Mouse (Mus musculus) stomach, postnatal 0 days (tissue): ENCODE data around the gene Draxin. TPM values are rescaled to one million over a fixed set of nuclear protein-coding genes. Genes with fewer than 3 reads are reported as not detected.
"Not testable (repeated sequence)": the region's sequence is repeated elsewhere in the genome, so short reads cannot be mapped to it uniquely, and the experiment has no call there.

Source experiments
- ATAC-seq: fragments of 200-750 bp; cut with Nextera tagmentation; 2 replicates; pipeline ENCODE4 v1.8.0; 2017; ENCODE audit not compliant: low FRiP score, low TSS enrichment
- DNase-seq: peaks from one replicate; pipeline ENCODE4 v3.0.0-alpha.2; 2016; ENCODE audit warnings: low spot score
- H3K27ac ChIP-seq: fragments of 300-500 bp; sonication (generic); replicated peaks from 2 replicates; pipeline ENCODE4 v1.5.1; 2014; ENCODE audit warnings: mild to moderate bottlenecking, control low read depth
- H3K27me3 ChIP-seq: fragments of 300-500 bp; sonication (generic); 2 replicates; pipeline ENCODE4 v1.6.1; 2014; ENCODE audit warnings: low read length; ENCODE audit not compliant: control insufficient read depth, insufficient read depth
- H3K36me3 ChIP-seq: fragments of 300-500 bp; sonication (generic); 2 replicates; pipeline ENCODE4 v1.6.1; 2014; ENCODE audit warnings: low read length, mixed read lengths; ENCODE audit not compliant: control insufficient read depth, insufficient read depth
- H3K4me1 ChIP-seq: fragments of 300-500 bp; sonication (generic); replicated peaks from 2 replicates; pipeline ENCODE4 v1.6.1; 2014; ENCODE audit warnings: antibody characterized with exemption; ENCODE audit not compliant: control insufficient read depth, insufficient read depth
- H3K4me2 ChIP-seq: fragments of 300-500 bp; sonication (generic); replicated peaks from 2 replicates; pipeline ENCODE4 v1.6.1; 2014; ENCODE audit warnings: low read depth, mild to moderate bottlenecking, control low read depth, moderate library complexity
- H3K4me3 ChIP-seq: fragments of 300-500 bp; sonication (generic); 2 replicates; pipeline ENCODE4 v1.5.1; 2014; ENCODE audit warnings: low read depth, low read length, control low read depth
- H3K9ac ChIP-seq: fragments of 300-500 bp; sonication (generic); 2 replicates; pipeline ENCODE4 v1.6.1; 2014; ENCODE audit warnings: mild to moderate bottlenecking, low read length, control low read depth, mixed read lengths
- H3K9me3 ChIP-seq: fragments of 300-500 bp; sonication (generic); 2 replicates; pipeline ENCODE4 v1.6.1; 2016; ENCODE audit warnings: low read length; ENCODE audit not compliant: control insufficient read depth
- CTCF ChIP-seq: IDR thresholded peaks from 2 replicates; pipeline ENCODE4 v1.5.1; 2016; ENCODE audit warnings: antibody characterized with exemption, low read depth, mild to moderate bottlenecking, moderate library complexity
- EP300 ChIP-seq: optimal IDR thresholded peaks from 2 replicates; pipeline ENCODE3; 2016; ENCODE audit warnings: antibody characterized with exemption
- WGBS: fragments of 180-500 bp; shearing (Covaris S2); extraction: QIAGEN DNeasy Blood & Tissue Kit; methylation state at CpG from one replicate; pipeline ENCODE4 v1.1.7; 2014; 5-methylcytosine and 5-hydroxymethylcytosine counted together
- polyA plus RNA-seq: library from polyadenylated mRNA; unstranded; fragments of >200 nt; fragmentation: Nextera tagmentation; extraction: Ambion mirVana; gene quantifications from 2 replicates; pipeline ENCODE4 v1.2.1, GENCODE M21; 2015

Draxin gene
- polyA plus RNA-seq, 1 experiment from 2014 or later: not detected

DNA sequence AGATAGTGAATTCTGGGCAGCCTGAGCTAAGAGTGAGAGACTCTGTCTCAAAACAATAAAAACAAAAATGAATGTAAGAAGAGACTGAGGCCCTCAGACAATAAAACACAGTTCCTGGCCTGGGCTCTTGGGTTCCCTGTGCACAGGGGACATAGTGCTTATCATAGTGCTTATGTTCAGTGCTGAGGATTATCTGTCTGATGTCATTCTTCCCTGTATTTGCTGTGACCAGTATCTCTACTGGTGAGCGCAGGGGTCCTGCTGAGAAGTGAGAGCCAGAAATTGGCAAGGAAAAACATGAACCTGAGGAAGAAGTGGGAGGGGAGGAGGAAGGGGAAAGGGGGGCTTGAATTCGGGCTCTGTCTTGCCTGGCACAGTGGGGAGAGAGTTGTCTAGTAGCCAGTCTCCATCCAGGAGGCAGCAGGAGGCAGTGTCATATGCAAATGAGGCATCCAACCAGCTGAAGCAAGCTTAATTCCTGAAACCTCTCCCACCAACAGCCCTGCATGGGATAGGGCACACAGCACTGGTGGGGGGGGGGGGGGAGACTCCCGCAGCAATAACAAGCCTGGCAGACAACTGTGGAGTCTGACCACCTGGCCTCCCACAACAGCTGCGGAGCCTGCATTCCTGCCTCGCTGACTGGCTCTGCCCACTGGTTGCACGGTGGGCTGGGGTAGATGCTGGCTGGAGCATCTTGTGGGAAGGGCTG, 8.4 kb downstream of the Draxin start:
- Histone ChIP-seq H3K27me3 (no peaks in the 10 kb centered on the region), H3K9ac (no peak overlapping the region), H3K4me1 (no peaks in the 10 kb centered on the region), H3K4me3 (no peak overlapping the region), H3K27ac (no peak overlapping the region), H3K9me3 (no peaks in the 10 kb centered on the region), H3K36me3 (no peaks in the 10 kb centered on the region), H3K4me2 (no peak overlapping the region)
- TF ChIP-seq CTCF (no peak), EP300 (no peak)
- no peak for ATAC-seq
- no peak for DNase-seq
- WGBS: 26% methylated on average over 6 of the region's 6 CpGs

DNA sequence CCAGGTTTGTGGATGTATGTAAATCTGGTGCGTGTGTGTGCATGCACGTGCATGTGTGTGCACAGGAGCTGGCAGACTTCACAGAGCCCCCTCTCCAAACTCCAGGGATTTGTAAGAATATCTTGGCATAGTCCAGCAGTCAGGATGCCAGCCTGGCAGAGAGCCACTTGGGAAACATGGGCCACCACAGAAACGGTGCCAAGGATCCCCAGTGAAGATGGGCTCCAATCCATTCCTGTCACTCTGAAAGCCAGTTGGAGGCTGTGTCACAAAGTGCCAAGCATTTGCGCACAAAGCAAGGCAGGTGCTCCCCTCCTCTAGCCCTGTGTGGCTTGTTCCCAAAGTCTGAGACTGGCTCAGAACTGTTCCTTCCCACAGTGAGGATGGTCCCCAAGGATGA, 9.1 kb downstream of the Draxin start:
- no peaks in the 10 kb centered on the region for H3K4me1 ChIP-seq
- DNase-seq (no peak), ATAC-seq (no peak)
- H3K4me2 ChIP-seq: no peak overlapping the region
- TF ChIP-seq CTCF (no peak), EP300 (no peak)
- H3K27me3 ChIP-seq: no peaks in the 10 kb centered on the region
- H3K9ac ChIP-seq: no peak overlapping the region
- no peak overlapping the region for H3K27ac ChIP-seq
- WGBS: 80% methylated on average over 4 of the region's 4 CpGs
- H3K9me3 ChIP-seq: no peaks in the 10 kb centered on the region
- no peaks in the 10 kb centered on the region for H3K36me3 ChIP-seq
- H3K4me3 ChIP-seq: no peak overlapping the region

DNA sequence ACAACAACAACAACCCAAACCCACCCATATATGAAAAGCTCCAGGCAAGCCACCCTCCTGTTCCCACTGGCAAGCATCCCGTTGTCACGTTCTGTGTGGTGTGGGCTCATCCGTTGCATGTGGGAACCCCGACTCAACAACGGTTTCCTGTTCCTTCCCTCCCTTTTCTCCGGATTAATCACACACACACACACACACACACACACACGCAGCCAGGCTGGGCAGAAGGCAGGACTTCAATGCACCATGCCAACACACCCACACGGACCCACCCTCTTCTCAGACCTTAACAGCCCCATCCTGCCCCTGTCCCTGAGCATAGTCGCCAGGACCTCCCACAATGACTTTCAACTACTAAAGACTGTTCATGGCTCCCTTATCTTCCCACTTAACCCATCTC, 9.9 kb downstream of the Draxin start:
- no peak for DNase-seq
- no peaks in the 10 kb centered on the region for H3K36me3 ChIP-seq
- H3K4me2 ChIP-seq: no peak overlapping the region
- WGBS: 74% methylated on average over 9 of the region's 9 CpGs
- no peaks in the 10 kb centered on the region for H3K4me1 ChIP-seq
- H3K4me3 ChIP-seq: no peak overlapping the region
- no peak for ATAC-seq
- no peaks in the 10 kb centered on the region for H3K27me3 ChIP-seq
- TF ChIP-seq EP300 (no peak), CTCF (no peak)
- H3K9me3 ChIP-seq: no peaks in the 10 kb centered on the region
- no peak overlapping the region for H3K9ac ChIP-seq
- H3K27ac ChIP-seq: no peak overlapping the region

DNA sequence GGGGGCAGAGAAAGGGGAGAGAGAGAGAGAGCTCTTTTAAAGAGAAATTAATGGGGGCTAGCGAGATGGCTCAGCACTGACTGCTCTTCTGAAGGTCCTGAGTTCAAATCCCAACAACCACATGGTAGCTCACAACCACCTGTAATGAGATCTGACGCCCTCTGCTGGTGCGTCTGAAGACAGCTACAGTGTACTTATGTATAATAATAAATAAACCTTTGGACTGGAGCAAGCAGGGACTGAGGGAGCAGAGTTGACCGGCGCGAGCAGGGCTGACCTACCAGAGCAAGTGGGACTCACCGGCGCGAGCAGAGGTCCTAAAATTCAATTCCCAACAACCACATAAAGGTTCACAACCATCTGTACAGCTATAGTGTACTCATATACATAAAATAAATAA, 10.9 kb downstream of the Draxin start:
- 73% methylated on average over 9 of the region's 9 CpGs for WGBS
- H3K36me3 ChIP-seq, DNase-seq, H3K4me3 ChIP-seq, H3K27ac ChIP-seq, ATAC-seq, H3K9ac ChIP-seq, H3K9me3 ChIP-seq, H3K4me2 ChIP-seq, H3K4me1 ChIP-seq, H3K27me3 ChIP-seq: not testable (repeated sequence)
- peak; percentile 38; the same call in 1 of the 2 replicates for TF ChIP-seq CTCF

DNA sequence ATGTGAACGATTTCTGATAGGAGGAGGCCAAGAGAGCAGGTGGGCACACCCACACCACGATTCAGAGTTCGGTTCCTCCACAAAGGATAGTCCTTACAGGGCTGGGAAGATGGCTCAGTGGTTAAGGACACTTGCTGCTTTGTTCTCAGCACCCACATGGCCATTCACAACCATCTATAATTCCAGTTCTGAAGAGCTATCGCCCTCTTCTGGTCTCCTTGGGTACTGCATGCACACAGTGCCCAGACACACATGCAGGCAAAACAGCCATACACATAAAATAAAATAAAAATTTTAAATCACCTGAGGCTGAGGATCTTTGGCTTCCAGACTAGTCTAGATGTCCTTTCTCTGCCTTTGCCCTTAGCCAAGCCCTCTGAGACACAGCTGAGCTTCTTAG, 13.1 kb downstream of the Draxin start:
- no peak for ATAC-seq
- Histone ChIP-seq H3K27me3 (no peaks in the 10 kb centered on the region), H3K9me3 (no peaks in the 10 kb centered on the region), H3K4me3 (no peak overlapping the region), H3K4me1 (no peaks in the 10 kb centered on the region), H3K36me3 (no peaks in the 10 kb centered on the region), H3K9ac (no peak overlapping the region), H3K4me2 (no peak overlapping the region), H3K27ac (no peak overlapping the region)
- TF ChIP-seq EP300 (no peak), CTCF (peak; percentile 46)
- 72% methylated on average over 4 of the region's 4 CpGs for WGBS
- no peak for DNase-seq

DNA sequence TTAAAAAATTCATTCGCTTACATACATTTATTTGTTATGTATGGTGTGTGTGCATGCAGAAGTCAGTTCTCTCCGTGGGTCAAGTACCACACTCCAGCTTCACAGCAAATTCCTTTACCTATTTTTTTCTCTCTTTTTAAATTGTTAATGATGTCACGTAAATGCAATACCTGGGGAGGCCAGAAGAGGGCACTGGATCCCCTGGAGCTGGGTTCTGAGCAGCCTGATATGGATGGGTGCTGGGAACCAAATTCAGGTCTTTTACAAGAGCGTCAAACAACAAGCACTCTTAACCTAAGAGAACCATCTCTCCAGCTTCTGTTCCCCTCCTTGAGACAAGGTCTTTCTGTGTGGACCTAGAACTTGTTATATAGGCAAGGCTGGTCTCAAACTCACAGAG, 13.8 kb downstream of the Draxin start:
- H3K9ac ChIP-seq: no peak overlapping the region
- WGBS: 80% methylated on average over 4 of the region's 4 CpGs
- TF ChIP-seq EP300 (no peak), CTCF (peak; percentile 43)

More for the DNA sequence above, 13.8 kb downstream of the Draxin start:
- Histone ChIP-seq H3K9me3 (no peaks in the 10 kb centered on the region), H3K36me3 (no peaks in the 10 kb centered on the region), H3K27ac (no peak overlapping the region), H3K4me1 (no peaks in the 10 kb centered on the region), H3K27me3 (no peaks in the 10 kb centered on the region), H3K4me3 (no peak overlapping the region), H3K4me2 (no peak overlapping the region)
- DNase-seq (no peak), ATAC-seq (no peak)
